Mouse (Mus musculus) layer of hippocampus, adult 9-11 months (tissue): ENCODE measurements at regions not wholly inside any gene's neighbourhood (a gene's known extent, or its start where the extent isn't known, plus 50 kb on each side); places are given as distances from the start of the nearest gene placed in this dataset.

ENCODE experiments used
- DNase-seq: peaks from one replicate; pipeline ENCODE4 v3.0.0; 2022

GRCm38 (mm10) chr14:99734200-99734567 lies 435.7 kb downstream of the Klf5 start:
- no peak for DNase-seq

- peak; percentile 69 for DNase-seq
These were observed 445.3 kb downstream of the Klf5 start for GRCm38 (mm10) chr14:99743625-99744297.

- DNase-seq, result peak; percentile 25
These were observed 446.7 kb downstream of the Klf5 start for GRCm38 (mm10) chr14:99745209-99745608.

GRCm38 (mm10) chr14:99748166-99748565 lies 449.7 kb downstream of the Klf5 start:
- peak; percentile 53 for DNase-seq

GRCm38 (mm10) chr14:99749308-99750305 lies 451.1 kb downstream of the Klf5 start:
- no peak for DNase-seq

GRCm38 (mm10) chr14:99758045-99758444 lies 459.6 kb downstream of the Klf5 start:
- no peak for DNase-seq

- DNase-seq, result no peak
These were observed 464.8 kb downstream of the Klf5 start for GRCm38 (mm10) chr14:99763336-99763735.

- no peak for DNase-seq
These were observed 472.5 kb downstream of the Klf5 start for GRCm38 (mm10) chr14:99771009-99771408.

GRCm38 (mm10) chr14:99772774-99773423 lies 474.4 kb downstream of the Klf5 start:
- DNase-seq, result no peak

- no peak for DNase-seq
These were observed 480.0 kb downstream of the Klf5 start for GRCm38 (mm10) chr14:99778477-99778876.

GRCm38 (mm10) chr14:99778957-99779356 lies 480.5 kb downstream of the Klf5 start:
- no peak for DNase-seq

- DNase-seq, result no peak
These were observed 485.2 kb downstream of the Klf5 start for GRCm38 (mm10) chr14:99783646-99784045.

GRCm38 (mm10) chr14:99785106-99785505 lies 486.6 kb downstream of the Klf5 start:
- no peak for DNase-seq

- DNase-seq, result no peak
These were observed 487.9 kb downstream of the Klf5 start for GRCm38 (mm10) chr14:99786367-99786766.

- no peak for DNase-seq
These were observed 489.7 kb downstream of the Klf5 start for GRCm38 (mm10) chr14:99788185-99788584.

- DNase-seq, result no peak
These were observed 488.2 kb downstream of the Klf12 start for GRCm38 (mm10) chr14:99796293-99796692.

GRCm38 (mm10) chr14:99806052-99806451 lies 478.4 kb downstream of the Klf12 start:
- DNase-seq, result no peak

GRCm38 (mm10) chr14:99806599-99806998 lies 477.9 kb downstream of the Klf12 start:
- DNase-seq, result no peak

GRCm38 (mm10) chr14:99812741-99813485 lies 471.6 kb downstream of the Klf12 start:
- DNase-seq, result no peak
